Mouse (Mus musculus) testis, postnatal 14 days (tissue): ENCODE data around the gene Spock1.
A peak's percentile ranks its signal among the peaks of the same experiment; 100 is the strongest.

ENCODE experiments used
- DNase-seq: peaks from one replicate; pipeline ENCODE4 v3.0.0; 2021; ENCODE audit warnings: low spot score

The Spock1 gene

DNA sequence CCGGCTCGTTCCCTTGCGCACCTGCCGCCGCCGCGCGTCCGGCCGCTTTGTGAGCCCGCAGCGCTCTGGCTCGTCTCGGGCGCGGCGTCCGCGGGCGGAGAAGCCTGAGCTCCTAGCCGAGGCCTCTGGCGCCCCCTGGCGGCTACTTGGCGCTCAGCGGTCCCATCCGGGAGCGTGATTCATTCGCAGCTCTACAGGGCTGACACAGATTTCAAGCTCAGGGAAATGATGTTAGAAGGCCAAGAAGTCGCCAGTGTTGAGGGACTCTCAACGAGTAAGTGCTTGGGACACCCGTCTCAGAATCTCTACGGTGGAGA lies at the start of gene Spock1:
Gene Spock1 (minus strand): TSS at position 67 of the 317 bp plus-strand sequence.
- peak; percentile 84 for DNase-seq

DNA sequence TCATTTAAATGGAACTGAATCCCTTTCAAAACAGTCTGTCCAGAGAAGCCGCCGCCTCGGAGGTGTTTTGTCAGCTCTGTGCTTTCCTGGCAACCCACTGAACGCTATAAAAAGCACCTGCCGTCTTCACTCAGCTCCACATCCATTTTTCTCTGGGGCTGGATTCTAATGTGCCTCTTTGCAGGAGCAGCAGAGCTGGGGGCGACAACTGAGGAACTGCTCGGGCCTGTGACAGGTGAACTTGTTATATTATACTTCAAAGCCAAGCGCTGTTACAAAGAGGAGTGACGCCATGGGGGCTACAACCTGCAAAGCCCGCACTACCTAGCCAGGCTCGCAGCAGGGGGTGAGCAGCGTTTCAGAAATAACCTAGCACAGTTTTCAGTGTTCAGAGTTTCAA lies 42.0 kb upstream of the Spock1 start:
- DNase-seq: no peak

DNA sequence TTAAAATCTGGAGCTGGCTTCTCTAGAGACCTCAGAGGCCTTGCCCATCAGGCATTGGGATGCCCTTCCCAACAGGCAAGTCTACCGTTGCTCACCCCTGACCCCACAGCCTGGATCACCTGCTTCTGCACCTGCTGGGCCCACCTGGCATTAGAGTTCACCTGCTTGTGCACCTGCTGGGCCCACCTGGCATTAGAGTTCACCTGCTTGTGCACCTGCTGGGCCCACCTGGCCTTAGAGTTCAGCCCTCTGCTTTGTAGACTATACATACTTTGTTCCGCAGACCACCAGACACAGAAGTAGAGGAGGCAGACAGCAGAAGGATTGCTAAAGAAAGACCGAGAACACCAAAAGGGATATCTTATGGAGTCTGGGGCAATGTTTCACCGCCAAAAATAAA lies 41.4 kb upstream of the Spock1 start:
- DNase-seq: no peak

DNA sequence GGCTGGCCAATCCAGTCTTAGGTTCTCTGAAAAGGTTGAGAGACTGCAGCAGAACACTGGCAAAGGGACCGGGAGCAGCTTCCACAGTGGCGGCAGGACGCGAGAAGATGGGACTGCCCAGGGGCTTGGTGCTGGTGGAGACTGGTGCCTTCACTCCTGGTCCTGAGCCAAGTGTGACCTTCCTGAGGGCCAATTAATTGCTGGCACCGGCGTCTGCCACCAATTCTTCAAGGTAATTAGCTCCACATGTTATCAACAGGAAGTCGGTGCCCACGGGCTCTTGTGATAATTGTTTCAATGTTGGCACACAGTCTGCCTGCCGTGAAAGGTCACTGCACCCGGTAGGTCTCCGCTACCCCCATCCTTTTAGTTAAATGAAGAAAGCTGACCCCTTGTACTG lies 37.1 kb upstream of the Spock1 start:
- DNase-seq: peak; percentile 22

DNA sequence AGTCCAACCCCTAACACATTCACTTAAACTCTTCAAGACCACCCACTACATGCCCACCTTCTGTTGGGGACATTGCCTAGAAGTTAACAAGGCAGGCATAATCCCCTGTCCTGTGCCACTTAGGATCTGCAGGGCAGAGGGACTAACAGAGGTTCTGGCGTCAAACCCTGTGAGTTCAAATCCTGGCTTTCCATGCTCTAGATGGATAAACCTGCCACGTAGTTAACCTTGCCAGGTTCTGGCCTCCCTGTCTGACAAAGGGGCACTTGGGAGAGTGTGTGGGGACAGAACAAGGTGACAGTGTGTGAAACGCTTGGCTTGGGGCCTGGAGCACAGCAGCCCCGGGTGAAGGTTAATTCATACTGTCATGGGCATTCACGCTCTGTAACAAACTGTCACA lies 36.3 kb upstream of the Spock1 start:
- no peak for DNase-seq

DNA sequence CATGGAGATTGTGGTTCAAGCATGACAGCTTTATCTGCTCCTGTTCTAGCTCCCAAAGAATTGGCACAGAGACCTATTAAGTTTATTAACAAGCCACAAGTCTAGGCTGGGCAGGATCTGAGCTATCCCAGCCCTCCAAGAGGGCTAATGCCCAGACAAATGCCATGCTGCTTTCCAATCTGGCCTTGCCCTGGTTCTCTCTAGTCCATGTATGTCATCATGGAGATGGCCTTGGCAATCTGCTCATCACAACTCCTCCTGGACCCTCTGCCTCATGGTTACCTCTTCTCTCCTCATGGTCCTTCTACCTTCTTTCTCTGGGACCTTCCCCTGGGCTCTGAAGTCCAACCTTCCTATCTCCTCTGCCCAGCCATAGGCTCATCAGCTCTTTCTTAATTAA lies 35.8 kb upstream of the Spock1 start:
- DNase-seq: no peak

DNA sequence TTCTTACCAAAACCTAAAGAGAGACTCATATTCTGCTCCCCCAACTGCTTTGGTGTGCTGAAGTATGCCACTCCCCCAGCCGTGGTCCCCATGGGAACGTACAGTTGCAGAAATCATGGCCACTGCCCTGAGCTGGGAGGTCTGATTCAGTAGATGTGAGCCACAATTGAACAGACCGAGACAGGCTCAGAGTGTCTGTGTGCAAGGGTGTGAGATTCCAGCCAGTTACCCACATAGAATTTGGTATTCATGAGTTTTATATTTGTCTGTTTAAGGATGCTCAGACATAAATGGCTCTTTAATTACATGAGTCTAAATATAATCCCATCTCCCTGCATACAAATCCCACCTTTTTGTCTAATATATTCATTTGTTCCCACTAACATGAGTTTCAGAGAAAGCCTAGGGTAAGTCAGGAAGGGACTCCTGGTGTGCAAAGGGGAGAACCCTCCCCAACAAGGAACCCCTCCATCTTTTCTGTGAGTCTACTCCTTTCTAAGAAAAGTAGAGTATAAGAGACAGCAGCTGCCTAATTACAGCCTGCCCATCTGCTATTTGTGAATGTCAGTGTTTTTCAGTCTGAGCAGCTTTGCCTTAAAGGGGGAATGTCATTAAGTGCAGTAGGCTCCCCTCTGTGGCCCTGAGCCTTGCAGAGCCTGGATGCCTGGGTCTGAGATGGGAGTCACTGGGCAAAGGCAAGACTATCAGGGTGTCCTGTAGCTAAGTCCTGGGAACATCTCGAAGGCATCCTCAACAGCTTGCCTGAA lies 29.5 kb upstream of the Spock1 start:
- no peak for DNase-seq

DNA sequence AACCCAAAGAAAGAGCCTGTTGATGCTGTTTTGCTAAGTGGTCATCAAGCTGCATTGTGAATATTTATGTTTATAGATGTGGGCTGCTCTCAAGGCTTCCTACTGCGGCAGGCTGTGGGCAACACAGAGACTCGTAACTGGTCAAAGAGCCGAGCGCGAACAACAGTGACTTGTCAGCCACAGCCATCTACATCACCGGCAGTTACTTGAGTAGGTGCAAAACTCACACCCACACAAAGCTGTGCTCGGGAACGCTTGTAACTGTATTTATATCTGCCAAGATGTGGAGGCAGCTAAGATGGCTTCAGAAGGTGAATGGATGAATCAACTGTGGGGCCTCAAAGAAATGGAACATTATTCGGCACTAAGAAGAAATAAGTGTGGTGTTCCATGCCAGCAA lies 23.9 kb upstream of the Spock1 start:
- no peak for DNase-seq

DNA sequence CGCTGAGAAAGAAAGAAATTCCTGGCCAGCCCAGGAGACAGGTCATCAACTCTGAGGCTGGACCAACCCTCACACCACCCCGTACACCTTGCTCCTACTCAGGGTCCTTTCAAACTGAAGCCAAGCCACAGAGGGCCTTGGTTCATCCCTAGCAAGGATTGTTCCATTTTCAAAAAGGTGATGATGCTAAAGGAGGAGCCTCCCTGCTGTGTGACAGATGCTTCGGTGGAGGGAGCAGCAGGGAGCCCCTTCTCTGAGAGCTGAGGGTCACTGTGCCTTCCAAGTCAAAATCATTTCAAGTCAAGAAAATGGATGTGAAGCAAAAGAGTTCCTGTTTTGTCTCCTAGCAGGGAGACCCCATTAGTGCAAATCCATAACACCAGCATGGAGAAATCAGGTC lies 23.2 kb upstream of the Spock1 start:
- DNase-seq: no peak

DNA sequence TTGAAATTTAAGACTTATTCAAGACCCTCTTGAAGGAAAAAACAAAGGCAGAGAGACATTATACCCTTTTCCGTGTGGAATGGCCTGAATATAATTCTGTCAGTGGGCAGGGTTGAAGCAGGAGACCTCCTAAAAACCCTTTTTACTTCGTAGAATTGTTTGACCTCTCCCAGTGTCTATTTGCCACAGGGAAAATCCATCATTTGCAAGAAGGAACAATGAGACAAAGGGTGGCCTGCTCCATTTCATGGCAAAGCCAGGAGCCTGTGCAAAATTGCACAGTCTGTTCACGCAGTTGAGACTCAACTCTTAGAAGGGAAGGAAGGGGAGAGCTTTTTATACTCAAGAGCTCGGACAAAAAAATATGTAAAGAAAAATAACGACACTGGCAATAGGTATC lies 22.6 kb upstream of the Spock1 start:
- DNase-seq: no peak

DNA sequence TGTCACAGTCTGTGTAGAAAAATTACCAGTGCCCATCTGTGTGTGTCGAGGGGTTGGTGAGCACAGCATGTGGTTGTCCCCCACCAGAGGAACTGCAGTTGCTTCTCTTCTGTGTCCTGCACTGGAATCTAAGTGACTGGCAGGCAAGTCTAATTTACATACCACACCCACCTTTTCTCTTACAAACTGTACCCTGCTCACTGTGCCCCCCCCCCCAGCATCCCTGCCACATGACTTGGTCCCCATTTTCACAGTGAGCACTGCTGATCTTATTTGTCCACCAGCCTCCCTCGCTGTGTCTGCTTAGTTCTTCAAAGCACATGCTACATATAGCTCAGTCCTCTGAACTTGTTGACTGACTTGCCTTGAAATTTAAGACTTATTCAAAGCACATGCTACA lies 22.2 kb upstream of the Spock1 start:
- DNase-seq: no peak

DNA sequence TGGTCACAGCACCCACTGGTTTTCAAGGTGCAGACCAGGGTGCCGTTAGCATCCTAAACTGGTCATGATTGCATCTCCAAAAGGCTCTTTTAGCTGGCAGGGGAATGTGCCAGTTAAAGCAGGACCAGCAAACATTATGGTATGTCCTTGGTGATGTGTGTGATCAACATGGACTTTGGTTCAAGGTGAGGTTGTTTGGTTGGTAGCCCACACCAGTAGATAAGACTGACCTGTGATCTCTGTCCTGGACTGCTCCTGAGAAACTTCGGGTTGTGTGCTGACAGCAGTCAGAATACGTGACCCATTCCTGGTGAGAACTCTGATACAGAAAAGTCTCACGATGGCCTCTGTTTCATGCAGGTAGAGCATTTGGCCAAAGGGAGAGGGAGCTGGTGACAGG lies 11.8 kb upstream of the Spock1 start:
- no peak for DNase-seq

DNA sequence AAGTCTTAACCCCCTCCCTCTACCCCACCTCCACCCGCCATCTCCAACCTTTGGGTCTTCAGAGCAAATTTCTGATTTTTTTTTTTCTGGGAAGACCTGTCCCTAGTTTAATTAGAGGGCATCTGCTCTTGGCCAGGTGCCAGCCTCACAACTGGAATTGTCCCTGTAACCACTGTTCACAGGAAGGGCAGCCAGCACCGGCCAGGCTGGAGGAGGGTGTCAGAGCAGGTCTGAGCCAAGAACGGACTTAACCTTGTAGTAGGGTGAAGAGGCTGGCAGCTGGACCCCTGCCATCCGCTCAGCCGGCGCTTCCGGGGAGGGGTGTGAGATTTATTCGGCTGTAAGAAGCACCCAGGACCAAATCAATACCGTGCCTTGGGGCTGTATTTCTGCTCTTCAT lies 3.0 kb upstream of the Spock1 start:
- no peak for DNase-seq

DNA sequence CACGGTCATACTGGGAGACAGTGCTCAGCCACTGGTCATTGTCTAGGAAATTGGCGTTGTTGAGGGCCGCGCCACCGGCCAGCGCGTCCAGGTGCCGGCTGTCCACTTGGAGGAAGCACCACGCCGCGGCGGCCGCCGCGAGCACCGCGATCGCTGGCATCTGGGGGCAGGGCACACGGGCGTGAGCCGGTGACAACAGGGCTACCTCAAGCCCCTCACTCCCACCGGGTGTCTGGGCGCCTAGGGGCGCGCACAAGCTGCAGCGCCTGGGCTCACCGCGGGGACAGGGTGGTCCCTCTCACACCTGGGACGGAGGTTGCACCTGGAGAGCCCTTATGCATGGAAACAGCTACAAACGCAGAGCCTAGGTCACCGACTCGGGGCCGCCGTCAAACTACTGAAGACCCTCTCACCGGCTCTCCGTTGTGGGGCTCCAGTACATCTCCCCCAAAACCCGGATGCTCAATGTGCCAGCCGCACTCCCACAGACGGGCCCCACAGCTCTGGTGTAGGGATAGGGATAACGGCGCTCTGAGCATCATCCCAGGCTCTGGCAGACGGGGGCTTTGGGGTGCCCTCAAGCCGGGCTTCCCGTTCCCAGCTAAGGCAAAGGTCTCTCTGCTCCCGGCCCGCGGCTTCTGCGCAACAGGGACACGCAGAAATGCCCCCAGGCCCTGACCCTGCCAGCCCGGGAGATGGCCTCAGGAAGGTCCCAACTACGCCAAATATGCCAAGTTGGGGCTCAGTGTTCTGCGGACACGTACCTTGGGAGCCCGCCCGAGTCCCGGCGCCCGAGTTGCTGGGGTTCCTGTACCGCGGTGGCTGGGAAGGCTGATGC lies 485 bp downstream of the Spock1 start:
- no peak for DNase-seq

DNA sequence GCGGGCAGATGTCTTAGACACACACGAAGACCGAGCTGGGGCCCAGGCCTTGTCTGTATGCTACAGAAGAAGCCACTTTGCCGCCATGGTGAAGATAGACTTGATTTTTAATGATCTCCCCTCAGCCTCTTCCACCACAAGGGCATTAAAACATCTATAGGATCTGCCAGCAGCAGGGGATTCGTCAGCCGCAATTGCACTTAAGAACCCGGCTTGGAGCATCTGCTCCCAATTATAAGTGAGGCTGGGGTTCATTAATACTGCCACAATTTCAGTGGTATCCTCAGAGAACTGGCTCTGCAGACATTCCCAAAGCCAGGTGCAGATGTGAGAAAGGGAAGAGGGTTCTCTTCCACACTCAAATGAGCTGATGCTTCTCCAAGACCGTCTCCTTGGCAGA lies 13.5 kb downstream of the Spock1 start:
- no peak for DNase-seq

DNA sequence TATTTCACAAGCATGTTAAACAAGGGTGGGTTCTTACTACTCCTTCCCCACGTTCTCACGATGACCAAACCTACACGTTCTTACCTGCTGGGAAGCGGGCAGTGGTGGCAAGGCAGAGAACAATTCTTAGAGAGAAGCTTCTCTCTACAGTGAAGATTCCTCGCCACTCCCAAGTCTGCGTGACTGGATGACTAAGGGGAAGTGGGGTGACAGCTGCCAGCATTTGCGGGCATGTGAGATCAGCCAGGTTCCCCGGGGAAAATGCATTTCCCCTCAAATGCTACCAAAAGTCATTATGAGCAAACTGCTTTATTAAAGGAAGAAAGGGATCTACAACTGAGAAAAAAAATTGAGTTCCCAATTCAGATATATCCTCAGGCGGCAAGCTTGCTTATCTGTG lies 18.4 kb downstream of the Spock1 start:
- no peak for DNase-seq

DNA sequence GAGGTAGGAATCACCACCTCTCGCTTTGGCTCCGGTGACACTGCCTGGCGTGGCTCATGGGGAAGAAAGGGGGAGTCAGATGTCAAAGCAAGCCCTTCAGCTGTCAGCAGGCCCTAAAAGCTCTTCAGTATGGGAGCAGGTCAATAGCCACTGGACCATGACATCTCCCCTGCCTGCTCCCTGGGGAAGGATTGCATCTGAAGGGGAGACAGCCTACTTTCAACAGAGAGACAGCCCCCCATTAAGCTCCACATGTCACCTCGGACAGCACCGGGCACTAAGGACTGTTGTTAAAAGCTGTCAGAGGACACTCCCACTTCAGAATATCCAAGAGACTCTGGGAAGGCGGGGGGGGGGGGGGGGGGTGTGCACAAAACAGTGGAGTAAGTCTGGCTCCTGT lies 19.1 kb downstream of the Spock1 start:
- DNase-seq: no peak

DNA sequence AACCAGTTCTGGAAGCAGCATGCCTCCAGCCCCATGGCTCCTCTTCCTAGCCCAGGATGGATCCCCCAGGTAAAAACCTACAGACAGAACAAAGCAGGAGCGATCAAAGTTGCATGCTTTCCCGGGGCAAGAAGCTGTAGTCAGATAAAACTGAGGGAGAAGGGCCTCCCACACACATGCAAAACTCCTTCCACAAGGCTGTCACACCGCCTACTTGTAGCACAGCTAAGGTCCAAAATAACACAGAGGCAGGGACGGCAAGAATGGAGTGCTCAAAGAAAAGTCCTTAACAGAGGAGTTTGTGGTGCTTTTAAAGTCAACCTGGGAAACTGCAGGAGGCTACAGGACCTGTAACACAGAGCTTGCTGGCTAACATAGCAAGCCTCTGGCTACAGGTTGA lies 28.3 kb downstream of the Spock1 start:
- DNase-seq: no peak

DNA sequence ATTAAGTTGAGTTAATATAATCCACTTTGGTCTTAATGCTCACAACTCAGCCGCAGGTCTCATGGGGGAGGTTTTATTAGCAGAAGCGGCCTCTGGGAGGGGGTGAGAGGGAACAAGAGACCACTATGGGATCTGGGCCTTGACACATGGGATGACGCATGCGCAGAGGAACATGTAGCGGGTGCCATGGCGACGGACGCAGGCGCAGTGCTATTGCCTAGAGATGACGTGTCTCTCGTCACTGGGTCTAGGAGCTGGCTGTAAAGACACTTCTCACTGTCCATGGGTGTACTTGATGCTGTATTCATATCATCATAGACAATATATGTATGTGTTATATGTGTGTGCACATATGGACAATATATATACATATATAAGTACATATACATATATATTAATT lies 29.3 kb downstream of the Spock1 start:
- peak; percentile 8 for DNase-seq

DNA sequence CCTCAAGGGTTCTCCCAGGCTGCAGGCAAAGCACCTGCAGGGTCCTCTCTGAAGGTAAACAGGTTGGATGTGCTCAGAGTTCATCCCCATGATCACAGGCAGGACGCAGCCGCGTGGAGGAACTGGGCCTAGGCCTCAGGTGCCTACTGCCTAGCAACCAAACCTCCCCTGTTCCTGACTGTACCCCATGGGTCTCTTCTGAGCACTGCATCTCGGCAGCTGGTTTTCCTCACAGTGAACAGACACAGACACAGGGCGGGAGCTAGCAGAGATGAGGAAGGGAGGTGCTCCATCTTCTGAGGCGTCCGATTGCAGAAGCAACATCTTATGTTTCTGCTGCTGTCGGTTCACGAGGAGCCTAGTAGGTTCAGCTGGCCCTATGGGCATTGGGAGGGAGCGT lies 30.4 kb downstream of the Spock1 start:
- no peak for DNase-seq

DNA sequence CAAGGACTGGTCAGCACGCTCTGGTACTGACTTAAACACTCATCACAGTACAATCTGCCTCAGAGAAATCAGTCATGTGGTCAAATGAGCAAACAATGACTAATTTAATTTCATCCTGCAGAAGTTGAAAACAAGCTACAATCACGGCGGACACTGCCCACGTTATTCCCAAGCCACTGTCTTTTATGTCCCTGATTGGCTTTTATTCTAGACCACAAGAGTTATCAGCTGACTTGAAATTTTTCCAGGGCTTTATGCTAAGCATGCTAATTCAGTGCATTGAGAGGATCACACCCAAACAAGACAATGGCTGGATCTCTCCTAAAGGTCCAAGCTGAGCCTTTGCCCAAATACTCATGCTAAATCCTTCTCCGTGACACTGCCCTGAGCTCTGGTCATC lies 31.2 kb downstream of the Spock1 start:
- DNase-seq: no peak

DNA sequence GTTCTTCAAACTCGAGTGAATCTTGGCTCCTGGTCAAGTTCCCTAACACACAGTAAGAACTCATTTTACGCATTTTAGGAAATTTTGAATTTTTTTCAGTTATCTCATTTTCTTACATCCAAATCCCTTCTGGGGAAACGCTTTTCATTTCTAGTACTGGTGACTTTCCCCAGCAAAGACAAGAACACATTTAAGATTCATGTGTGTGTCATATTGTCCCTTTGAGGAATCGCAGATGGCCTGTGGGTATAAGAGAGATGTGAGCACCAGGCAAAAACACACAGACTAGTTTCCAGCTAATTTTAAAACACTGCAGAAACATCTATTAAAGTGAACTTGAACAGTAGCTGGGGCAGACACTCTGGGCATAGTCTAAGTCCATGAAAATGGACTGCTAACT lies 38.1 kb downstream of the Spock1 start:
- DNase-seq: no peak

DNA sequence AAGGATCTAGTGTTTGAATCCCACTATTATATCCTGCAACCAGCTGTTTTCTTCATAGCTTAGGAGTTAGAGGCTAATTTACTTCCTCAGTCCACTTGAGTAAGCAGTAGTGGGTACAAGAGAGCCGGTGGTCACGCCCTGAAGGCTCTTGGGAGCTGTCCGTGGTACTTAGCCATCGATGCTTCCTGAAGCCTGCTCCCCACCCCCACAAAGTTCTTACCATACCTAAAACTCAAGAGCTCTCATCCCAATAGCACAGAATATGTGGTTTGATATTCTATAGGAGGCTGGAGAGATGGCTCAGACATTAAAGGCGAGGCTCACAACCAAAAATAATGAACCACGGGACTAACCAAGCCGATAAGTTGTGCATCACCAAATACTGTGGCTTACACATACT lies 40.5 kb downstream of the Spock1 start:
- no peak for DNase-seq

DNA sequence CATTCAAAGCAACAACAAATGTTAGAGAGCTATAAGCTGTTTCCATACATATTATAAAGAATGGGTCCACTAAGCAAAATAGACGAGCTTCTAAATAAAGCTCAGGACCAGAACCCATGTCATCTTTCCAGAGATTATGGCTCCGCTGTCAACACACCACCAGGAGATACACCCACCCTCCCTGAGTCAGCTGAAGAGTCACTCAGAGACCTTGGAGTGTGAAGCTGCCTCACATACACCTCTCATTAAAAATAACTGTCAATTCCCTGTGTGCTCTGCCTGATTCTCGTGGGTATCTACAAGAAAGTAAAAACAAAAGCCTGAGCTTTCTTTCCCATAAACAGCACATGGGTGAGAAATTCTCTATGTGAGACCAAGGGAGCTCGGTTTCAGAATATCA lies 43.1 kb downstream of the Spock1 start:
- no peak for DNase-seq
